Mouse (Mus musculus): ENCODE measurements around the gene Phc2. TPM values are rescaled to one million over a fixed set of nuclear protein-coding genes. Genes with fewer than 3 reads are reported as not detected.

The Phc2 gene
- polyA plus RNA-seq, 1 experiment, result 100 TPM

- Histone ChIP-seq H3K4me3 (no peak overlapping the region), H3K79me2 (ENCODE audit: control insufficient read depth, insufficient read depth) (peaks cover 98% of the 10 kb centered on the region), H3K36me3 (ENCODE audit: control insufficient read depth, insufficient read depth) (no peaks in the 10 kb centered on the region), H3K27me3 (ENCODE audit: control insufficient read depth, insufficient read depth, insufficient read length) (no peaks in the 10 kb centered on the region), H3K4me2 (ENCODE audit: low read depth) (peak overlapping the region; percentile 14), H3ac (ENCODE audit: control insufficient read depth, insufficient read length) (no peak overlapping the region)
- TF ChIP-seq TCF3 (IDR thresholded peaks at IDR 0.05; ENCODE audit: insufficient read length, low read depth) (no peak), CEBPB (IDR thresholded peaks at IDR 0.05; ENCODE audit: insufficient read depth, poor library complexity, severe bottlenecking) (no peak)
Observed at GRCm38 (mm10) chr4:128737825-128738610, 83.5 kb downstream of the Phc2 start.

- Histone ChIP-seq H3K27me3 (ENCODE audit: control insufficient read depth, insufficient read depth, insufficient read length) (no peaks in the 10 kb centered on the region), H3ac (ENCODE audit: control insufficient read depth, insufficient read length) (no peak overlapping the region), H3K36me3 (ENCODE audit: control insufficient read depth, insufficient read depth) (peaks cover 21% of the 10 kb centered on the region), H3K79me2 (ENCODE audit: control insufficient read depth, insufficient read depth) (peaks cover 74% of the 10 kb centered on the region), H3K4me3 (no peak overlapping the region), H3K4me2 (ENCODE audit: low read depth) (no peak overlapping the region)
- no peak for TF ChIP-seq CEBPB (IDR thresholded peaks at IDR 0.05; ENCODE audit: insufficient read depth, poor library complexity, severe bottlenecking)
- TF ChIP-seq SRF (IDR thresholded peaks at IDR 0.05; ENCODE audit: control insufficient read depth, insufficient read length, low read depth), result no peak
- TF ChIP-seq MYOD1 (IDR thresholded peaks at IDR 0.05; ENCODE audit: control insufficient read depth in 1 of 3, insufficient read length in 2 of 3, low read depth in 2 of 3), result no peak
- no peak for TF ChIP-seq POLR2A (IDR thresholded peaks at IDR 0.05; ENCODE audit: insufficient read length, low read depth)
- TF ChIP-seq TCF3 (IDR thresholded peaks at IDR 0.05; ENCODE audit: insufficient read length, low read depth), result no peak
- TF ChIP-seq REST (IDR thresholded peaks at IDR 0.05; ENCODE audit: insufficient read depth, insufficient read length), result no peak
- no peak for TF ChIP-seq MYOG (IDR thresholded peaks at IDR 0.05; ENCODE audit: control insufficient read depth in 1 of 3, insufficient read depth in 1 of 3, insufficient read length in 2 of 3, low read depth in 2 of 3)
- TF ChIP-seq TCF12 (IDR thresholded peaks at IDR 0.05; ENCODE audit: insufficient read depth, poor library complexity, severe bottlenecking), result no peak
- no peak for TF ChIP-seq POLR2AphosphoS2 (IDR thresholded peaks at IDR 0.05; ENCODE audit: insufficient read length, low read depth)
- no peak for TF ChIP-seq E2F4 (IDR thresholded peaks at IDR 0.05; ENCODE audit: insufficient read depth)
- no peak for TF ChIP-seq MAX (IDR thresholded peaks at IDR 0.05; ENCODE audit: low read depth)
- no peak for TF ChIP-seq USF1 (IDR thresholded peaks at IDR 0.05; ENCODE audit: low read depth)
Observed at GRCm38 (mm10) chr4:128740878-128741277, 86.4 kb downstream of the Phc2 start.

- Histone ChIP-seq H3K4me2 (ENCODE audit: low read depth) (no peak overlapping the region), H3K4me3 (no peak overlapping the region), H3K79me2 (ENCODE audit: control insufficient read depth, insufficient read depth) (peaks cover 64% of the 10 kb centered on the region), H3K27me3 (ENCODE audit: control insufficient read depth, insufficient read depth, insufficient read length) (no peaks in the 10 kb centered on the region), H3ac (ENCODE audit: control insufficient read depth, insufficient read length) (no peak overlapping the region), H3K36me3 (ENCODE audit: control insufficient read depth, insufficient read depth) (peaks cover 25% of the 10 kb centered on the region)
- TF ChIP-seq MAX (IDR thresholded peaks at IDR 0.05; ENCODE audit: low read depth), result no peak
- peak in 1 of 3 experiments; percentile 12 for TF ChIP-seq MYOG (IDR thresholded peaks at IDR 0.05; ENCODE audit: control insufficient read depth in 1 of 3, insufficient read depth in 1 of 3, insufficient read length in 2 of 3, low read depth in 2 of 3)
- no peak for TF ChIP-seq POLR2A (IDR thresholded peaks at IDR 0.05; ENCODE audit: insufficient read length, low read depth)
Observed at GRCm38 (mm10) chr4:128741906-128742305, 87.4 kb downstream of the Phc2 start.

GRCm38 (mm10) chr4:128742379-128742970 lies 88.0 kb downstream of the Phc2 start:
- Histone ChIP-seq H3K36me3 (ENCODE audit: control insufficient read depth, insufficient read depth) (peaks cover 25% of the 10 kb centered on the region), H3K79me2 (ENCODE audit: control insufficient read depth, insufficient read depth) (peaks cover 59% of the 10 kb centered on the region), H3K4me3 (no peak overlapping the region), H3ac (ENCODE audit: control insufficient read depth, insufficient read length) (no peak overlapping the region), H3K27me3 (ENCODE audit: control insufficient read depth, insufficient read depth, insufficient read length) (no peaks in the 10 kb centered on the region), H3K4me2 (ENCODE audit: low read depth) (no peak overlapping the region)
- TF ChIP-seq E2F4 (IDR thresholded peaks at IDR 0.05; ENCODE audit: insufficient read depth) (no peak), MYOG (IDR thresholded peaks at IDR 0.05; ENCODE audit: control insufficient read depth in 1 of 3, insufficient read depth in 1 of 3, insufficient read length in 2 of 3, low read depth in 2 of 3) (no peak), SRF (IDR thresholded peaks at IDR 0.05; ENCODE audit: control insufficient read depth, insufficient read length, low read depth) (no peak), POLR2AphosphoS2 (IDR thresholded peaks at IDR 0.05; ENCODE audit: insufficient read length, low read depth) (no peak), MYOD1 (IDR thresholded peaks at IDR 0.05; ENCODE audit: control insufficient read depth in 1 of 3, insufficient read length in 2 of 3, low read depth in 2 of 3) (no peak), POLR2A (IDR thresholded peaks at IDR 0.05; ENCODE audit: insufficient read length, low read depth) (no peak), USF1 (IDR thresholded peaks at IDR 0.05; ENCODE audit: low read depth) (no peak), REST (IDR thresholded peaks at IDR 0.05; ENCODE audit: insufficient read depth, insufficient read length) (no peak), TCF3 (IDR thresholded peaks at IDR 0.05; ENCODE audit: insufficient read length, low read depth) (no peak), MAX (IDR thresholded peaks at IDR 0.05; ENCODE audit: low read depth) (no peak), CEBPB (IDR thresholded peaks at IDR 0.05; ENCODE audit: insufficient read depth, poor library complexity, severe bottlenecking) (no peak), TCF12 (IDR thresholded peaks at IDR 0.05; ENCODE audit: insufficient read depth, poor library complexity, severe bottlenecking) (no peak)

- H3ac ChIP-seq (ENCODE audit: control insufficient read depth, insufficient read length), result no peak overlapping the region
- TF ChIP-seq CEBPB (IDR thresholded peaks at IDR 0.05; ENCODE audit: insufficient read depth, poor library complexity, severe bottlenecking), result no peak
- no peak for TF ChIP-seq TCF12 (IDR thresholded peaks at IDR 0.05; ENCODE audit: insufficient read depth, poor library complexity, severe bottlenecking)
- TF ChIP-seq POLR2A (IDR thresholded peaks at IDR 0.05; ENCODE audit: insufficient read length, low read depth), result no peak
- TF ChIP-seq MYOG (IDR thresholded peaks at IDR 0.05; ENCODE audit: control insufficient read depth in 1 of 3, insufficient read depth in 1 of 3, insufficient read length in 2 of 3, low read depth in 2 of 3), result no peak
- TF ChIP-seq POLR2AphosphoS2 (IDR thresholded peaks at IDR 0.05; ENCODE audit: insufficient read length, low read depth), result no peak
- TF ChIP-seq MAX (IDR thresholded peaks at IDR 0.05; ENCODE audit: low read depth), result no peak
- no peak for TF ChIP-seq MYOD1 (IDR thresholded peaks at IDR 0.05; ENCODE audit: control insufficient read depth in 1 of 3, insufficient read length in 2 of 3, low read depth in 2 of 3)
- no peak for TF ChIP-seq SRF (IDR thresholded peaks at IDR 0.05; ENCODE audit: control insufficient read depth, insufficient read length, low read depth)
- no peak for TF ChIP-seq REST (IDR thresholded peaks at IDR 0.05; ENCODE audit: insufficient read depth, insufficient read length)
- H3K27me3 ChIP-seq (ENCODE audit: control insufficient read depth, insufficient read depth, insufficient read length), result no peaks in the 10 kb centered on the region
- H3K4me3 ChIP-seq, result no peak overlapping the region
- no peak overlapping the region for H3K4me2 ChIP-seq (ENCODE audit: low read depth)
- peaks cover 25% of the 10 kb centered on the region for H3K36me3 ChIP-seq (ENCODE audit: control insufficient read depth, insufficient read depth)
- H3K79me2 ChIP-seq (ENCODE audit: control insufficient read depth, insufficient read depth), result peaks cover 52% of the 10 kb centered on the region
Observed at GRCm38 (mm10) chr4:128743031-128743626, 88.6 kb downstream of the Phc2 start.

Data from myocyte (in vitro differentiated cells).